Mouse (Mus musculus) megakaryocyte, adult 5-6 weeks (primary cell): ENCODE measurements around the gene Trrap. TPM values are rescaled to one million over a fixed set of nuclear protein-coding genes. Genes with fewer than 3 reads are reported as not detected.

Experiments
- ATAC-seq: 2 replicates; pipeline ENCODE4 v1.8.0; 2016; ENCODE audit warnings: mild to moderate bottlenecking, inconsistent platforms; ENCODE audit not compliant: poor library complexity, severe bottlenecking
- total RNA-seq, 2 experiments: library from RNA; stranded (forward) in 1 of 2; stranded (reverse) in 1 of 2; fragments of 153-499, 151-499 nt in 1 of 2; fragments of 221-1000, 200-1000 nt in 1 of 2; gene quantifications; 2 replicates each; pipeline versions ENCODE4 v1.2.3 to v1.2.4; 2015 to 2017

Trrap gene
- total RNA-seq, 2 experiments from 2014 or later: 32.1 to 52.9 TPM

- no peak for ATAC-seq
These were observed 99.4 kb downstream of the Trrap start for GRCm38 (mm10) chr5:144866923-144867322.

- no peak for ATAC-seq
These were observed 101.9 kb downstream of the Trrap start for GRCm38 (mm10) chr5:144869466-144869865.

- ATAC-seq: no peak
These were observed 103.2 kb downstream of the Trrap start for GRCm38 (mm10) chr5:144870782-144871181.

- ATAC-seq: no peak
These were observed 104.2 kb downstream of the Trrap start for GRCm38 (mm10) chr5:144871775-144872174.

GRCm38 (mm10) chr5:144872326-144872725 is 104.8 kb downstream of the Trrap start:
- ATAC-seq: no peak

GRCm38 (mm10) chr5:144872867-144873266 is 105.3 kb downstream of the Trrap start:
- no peak for ATAC-seq

GRCm38 (mm10) chr5:144875227-144875626 is 107.7 kb downstream of the Trrap start:
- no peak for ATAC-seq

GRCm38 (mm10) chr5:144875892-144876291 is 108.4 kb downstream of the Trrap start:
- peak; percentile 90 for ATAC-seq

GRCm38 (mm10) chr5:144877021-144877420 is 109.5 kb downstream of the Trrap start:
- ATAC-seq: no peak

GRCm38 (mm10) chr5:144881670-144882399 is 114.3 kb downstream of the Trrap start:
- ATAC-seq: no peak

- ATAC-seq: no peak
These were observed 117.2 kb downstream of the Trrap start for GRCm38 (mm10) chr5:144884629-144885217.

- no peak for ATAC-seq
These were observed 118.6 kb downstream of the Trrap start for GRCm38 (mm10) chr5:144885968-144886650.

- ATAC-seq: no peak
These were observed 123.7 kb downstream of the Trrap start for GRCm38 (mm10) chr5:144891276-144891675.

GRCm38 (mm10) chr5:144897881-144898280 is 130.3 kb downstream of the Trrap start:
- no peak for ATAC-seq

GRCm38 (mm10) chr5:144898448-144899052 is 131.0 kb downstream of the Trrap start:
- no peak for ATAC-seq

- no peak for ATAC-seq
These were observed 133.5 kb downstream of the Trrap start for GRCm38 (mm10) chr5:144901035-144901434.

- ATAC-seq: no peak
These were observed 134.3 kb downstream of the Trrap start for GRCm38 (mm10) chr5:144901791-144902190.

- ATAC-seq: no peak
These were observed 137.0 kb downstream of the Trrap start for GRCm38 (mm10) chr5:144904356-144905134.

GRCm38 (mm10) chr5:144907591-144907990 is 140.1 kb downstream of the Trrap start:
- peak; percentile 18; the same call in 1 of the 2 replicates for ATAC-seq
